Mouse (Mus musculus) frontal cortex, adult 2 months (tissue): ENCODE results near the gene Gm10406. TPM values are rescaled to one million over a fixed set of nuclear protein-coding genes. Genes with fewer than 3 reads are reported as not detected.
"Not testable (repeated sequence)": the region's sequence is repeated elsewhere in the genome, so short reads cannot be mapped to it uniquely, and the experiment has no call there.

ENCODE experiments used
- DNase-seq, 2 experiments: peaks; one replicate each; pipeline ENCODE4 v3.0.0; 2022; ENCODE audit warnings: low spot score in 1 of 2; ENCODE audit errors: extremely low spot score in 1 of 2
- polyA plus RNA-seq: library from polyadenylated mRNA; depleted of rRNA; stranded (reverse); fragments of >200 nt; gene quantifications from 2 replicates; pipeline ENCODE4 v1.2.3, GENCODE M21; 2012; rRNA removed

Gm10406 gene
- polyA plus RNA-seq = 1.1 and 1.5 TPM in 2 replicates

GRCm38 (mm10) chr14:7026781-7027749 lies at the start of gene Gm10406:
TSS of gene Gm10406 (minus strand) at chr14:7027449.
- DNase-seq = peak in 1 of 2 experiments; percentile 14

- not testable (repeated sequence) for DNase-seq
These were observed 17.6 kb upstream of the Gm10406 start, which contains the start of gene Gm3685 for GRCm38 (mm10) chr14:7044870-7045269. TSS of gene Gm3685 (minus strand) at chr14:7044970.

- peak in 1 of 2 experiments; percentile 15 for DNase-seq
These were observed 975 bp downstream of the Gm10406 start for GRCm38 (mm10) chr14:7026274-7026673.

- not testable (repeated sequence) for DNase-seq
These were observed 53.5 kb downstream of the Gm10406 start, which contains the start of gene Gm6356 for GRCm38 (mm10) chr14:6973718-6974117. TSS of gene Gm6356 (minus strand) at chr14:6973818.

Other genes starting within 250 kb of the Gm10406 start
- gene Gm3642, start 187.1 kb downstream of the Gm10406 start, polyA plus RNA-seq = not detected in 2 replicates
- gene Gm3667, start 137.5 kb downstream of the Gm10406 start, polyA plus RNA-seq = 2.3 TPM in 2 replicates
- not detected in 2 replicates for gene Gm6356, start 53.6 kb downstream of the Gm10406 start, polyA plus RNA-seq
- not detected in 2 replicates for gene Gm3685, start 17.5 kb upstream of the Gm10406 start, polyA plus RNA-seq
- gene Gm3696, start 73.2 kb upstream of the Gm10406 start, polyA plus RNA-seq = 2.6 and 3.2 TPM in 2 replicates
- gene Gm6676, start 98.0 kb upstream of the Gm10406 start, polyA plus RNA-seq = 0.06 and 0.17 TPM in 2 replicates
- 2.5 and 2.6 TPM in 2 replicates for gene Gm3512, start 147.1 kb upstream of the Gm10406 start, polyA plus RNA-seq
- gene Gm16434, start 167.1 kb upstream of the Gm10406 start, polyA plus RNA-seq = 0.06 and 0.17 TPM in 2 replicates
- gene Gm3727, start 237.3 kb upstream of the Gm10406 start, polyA plus RNA-seq = not detected in 2 replicates